Mouse (Mus musculus) hindbrain, embryonic 16.5 days (tissue): ENCODE measurements around the gene Gm8020. TPM values are rescaled to one million over a fixed set of nuclear protein-coding genes. Genes with fewer than 3 reads are reported as not detected.
"Not testable (repeated sequence)": the region's sequence is repeated elsewhere in the genome, so short reads cannot be mapped to it uniquely, and the experiment has no call there.

Experiments used
- ATAC-seq: fragments of 200-750 bp; cut with Nextera tagmentation; 2 replicates; pipeline ENCODE4 v1.8.0; 2017; ENCODE audit warnings: moderate TSS enrichment, moderate library complexity
- H3K27ac ChIP-seq: fragments of 300-500 bp; sonication (generic); 2 replicates; pipeline ENCODE4 v1.5.1; 2014; ENCODE audit warnings: low read depth, mild to moderate bottlenecking, control low read depth, low read length, moderate library complexity
- H3K27me3 ChIP-seq: fragments of 300-500 bp; sonication (generic); replicated peaks from 2 replicates; pipeline ENCODE4 v1.6.1; 2014; ENCODE audit warnings: low read length; ENCODE audit not compliant: control insufficient read depth, insufficient read depth
- H3K36me3 ChIP-seq: fragments of 300-500 bp; sonication (generic); 2 replicates; pipeline ENCODE4 v1.6.1; 2014; ENCODE audit warnings: mild to moderate bottlenecking, low read length, moderate library complexity, mixed read lengths; ENCODE audit not compliant: control insufficient read depth, insufficient read depth
- H3K4me1 ChIP-seq: fragments of 300-500 bp; sonication (generic); 2 replicates; pipeline ENCODE4 v1.6.1; 2014; ENCODE audit warnings: low read depth, low read length; ENCODE audit not compliant: control insufficient read depth, insufficient read depth
- H3K4me2 ChIP-seq: fragments of 300-500 bp; sonication (generic); 2 replicates; pipeline ENCODE4 v1.6.1; 2014; ENCODE audit warnings: mild to moderate bottlenecking, low read length, control low read depth, moderate library complexity
- H3K4me3 ChIP-seq: fragments of 300-500 bp; sonication (generic); 2 replicates; pipeline ENCODE4 v1.5.1; 2014; ENCODE audit warnings: mild to moderate bottlenecking, low read length, control low read depth, moderate library complexity
- H3K9ac ChIP-seq: fragments of 300-500 bp; sonication (generic); 2 replicates; pipeline ENCODE4 v1.6.1; 2014; ENCODE audit warnings: low read depth, mild to moderate bottlenecking, control low read depth, low read length, moderate library complexity
- H3K9me3 ChIP-seq: fragments of 300-500 bp; sonication (generic); 2 replicates; pipeline ENCODE4 v1.6.1; 2014; ENCODE audit warnings: mild to moderate bottlenecking, low read length, moderate library complexity; ENCODE audit not compliant: control insufficient read depth
- WGBS: fragments of 180-500 bp; shearing (Covaris S2); extraction: QIAGEN DNeasy Blood & Tissue Kit; methylation state at CpG from one replicate; pipeline ENCODE4 v1.1.7; 2014; 5-methylcytosine and 5-hydroxymethylcytosine counted together
- polyA plus RNA-seq: library from polyadenylated mRNA; unstranded; fragments of >200 nt; fragmentation: Nextera tagmentation; extraction: Ambion mirVana; gene quantifications from 2 replicates; pipeline ENCODE4 v1.2.1, GENCODE M21; 2015

The Gm8020 gene
- not detected in 2 replicates for polyA plus RNA-seq

DNA sequence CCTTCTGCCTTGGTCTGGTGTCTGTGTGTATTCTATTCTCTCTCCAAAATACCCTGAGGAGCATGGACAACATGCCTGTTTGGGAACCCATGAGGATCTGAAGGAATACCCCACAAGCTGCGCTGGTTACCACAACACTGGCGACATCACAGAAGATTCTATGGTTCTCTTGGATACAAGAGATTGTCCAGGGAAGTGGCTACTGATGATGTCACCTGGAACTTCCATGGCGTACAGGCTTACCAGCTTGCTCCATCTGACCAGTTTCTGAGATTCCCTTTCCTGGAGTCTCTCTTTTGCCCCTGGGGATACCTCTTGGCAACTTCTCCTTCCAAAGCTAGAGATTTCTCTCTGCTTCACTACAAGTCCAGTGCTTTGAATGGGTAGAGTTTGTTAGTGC, at the start of gene Gm8020:
Gm8020 (minus strand) TSS at position 101 of the 400 bp plus-strand sequence.
- not testable (repeated sequence) for ATAC-seq, H3K4me2 ChIP-seq, H3K4me3 ChIP-seq, H3K27ac ChIP-seq, H3K27me3 ChIP-seq, H3K36me3 ChIP-seq, H3K4me1 ChIP-seq, H3K9me3 ChIP-seq, H3K9ac ChIP-seq
- WGBS = 100% methylated on average over 2 of the region's 3 CpGs

DNA sequence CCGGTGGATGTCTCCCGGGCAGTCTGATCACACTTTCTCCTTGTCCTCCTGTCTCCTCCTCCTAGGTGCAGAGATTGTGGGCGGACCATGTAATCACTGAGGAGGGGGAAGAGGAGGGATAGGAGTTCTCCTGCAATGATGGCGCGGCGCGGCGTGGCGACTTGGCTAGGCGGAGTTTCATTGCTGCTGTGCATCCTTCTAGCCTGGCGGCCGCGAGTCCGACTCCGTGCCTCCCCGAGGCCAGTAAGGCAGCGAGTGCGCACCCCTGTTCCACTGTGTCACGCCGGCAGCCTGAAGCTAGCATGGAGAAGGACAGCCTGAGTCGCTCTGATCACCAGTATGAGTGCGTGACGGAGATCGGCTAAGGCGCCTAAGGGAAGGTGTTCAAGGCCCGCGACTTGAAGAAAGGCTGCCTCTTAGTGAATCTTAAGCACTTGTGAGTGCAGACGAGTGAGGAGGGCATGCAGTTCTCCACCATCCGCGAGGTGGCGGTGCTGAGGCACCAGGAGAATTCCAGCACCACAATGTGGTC, 41.1 kb upstream of the Gm8020 start:
- H3K4me1 ChIP-seq, H3K36me3 ChIP-seq, H3K27ac ChIP-seq, H3K9me3 ChIP-seq, H3K9ac ChIP-seq, H3K4me3 ChIP-seq, H3K27me3 ChIP-seq, H3K4me2 ChIP-seq: not testable (repeated sequence)
- 11% methylated on average over 20 of the region's 31 CpGs for WGBS
- peak; percentile 88 for ATAC-seq

DNA sequence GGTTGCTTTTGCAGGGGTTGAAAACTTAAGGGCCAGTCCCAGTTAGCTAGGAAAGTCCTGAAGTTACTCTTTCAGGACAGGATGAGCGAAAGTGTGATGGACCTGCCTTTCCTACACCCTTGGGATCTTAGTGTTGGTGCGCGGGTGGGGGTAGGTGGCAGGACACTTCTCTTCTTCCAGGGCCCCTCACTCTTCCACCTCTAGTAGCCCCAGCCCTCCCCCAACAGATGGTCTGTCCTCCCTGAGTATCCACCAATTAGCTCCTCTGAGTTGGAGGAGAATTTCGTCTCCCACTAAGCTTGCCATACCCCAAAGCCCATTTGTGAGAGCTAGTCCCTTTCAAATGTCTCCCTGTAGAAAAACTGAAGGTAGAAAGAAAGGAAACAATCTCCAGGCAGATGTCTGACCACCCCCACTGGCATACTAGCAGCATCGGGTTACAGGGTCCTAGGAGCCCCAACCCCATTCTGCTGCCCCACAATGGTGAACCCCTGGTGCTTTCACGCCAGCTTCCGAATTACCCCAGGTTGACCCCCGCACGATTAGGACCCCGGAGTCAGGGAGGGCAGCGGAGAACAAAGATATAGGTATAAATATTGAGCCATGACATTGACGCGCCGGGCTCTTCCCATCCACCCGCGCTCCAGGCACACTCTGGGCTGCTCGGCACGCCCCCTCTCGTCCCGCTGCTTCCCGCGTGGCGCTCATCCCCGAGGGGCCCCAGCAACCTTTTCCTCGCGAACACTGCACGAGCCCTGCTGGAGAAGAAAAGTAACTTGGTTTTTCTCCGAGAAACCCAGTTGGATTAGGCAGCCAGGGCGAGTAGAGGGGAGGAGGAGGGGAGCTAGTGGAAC, 40.4 kb upstream of the Gm8020 start:
- H3K4me3 ChIP-seq, H3K27me3 ChIP-seq, H3K4me1 ChIP-seq, H3K4me2 ChIP-seq, H3K27ac ChIP-seq, H3K36me3 ChIP-seq, H3K9me3 ChIP-seq, H3K9ac ChIP-seq: not testable (repeated sequence)
- 21% methylated on average over 18 of the region's 29 CpGs for WGBS
- ATAC-seq = peak; percentile 75

DNA sequence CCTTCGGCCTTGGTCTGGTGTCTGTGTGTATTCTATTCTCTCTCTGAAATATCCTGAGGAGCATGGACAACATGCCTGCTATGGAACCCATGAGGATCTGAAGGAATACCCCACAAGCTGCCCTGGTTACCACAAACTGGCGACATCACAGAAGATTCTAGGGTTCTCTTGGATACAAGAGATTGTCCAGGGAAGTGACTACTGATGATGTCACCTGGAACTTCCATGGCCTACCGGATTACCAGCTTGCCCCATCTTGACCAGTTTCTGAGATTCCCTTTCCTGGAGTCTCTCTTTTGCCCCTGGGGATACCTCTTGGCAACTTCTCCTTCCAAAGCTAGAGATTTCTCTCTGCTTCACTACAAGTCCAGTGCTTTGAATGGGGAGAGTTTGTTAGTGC, 22.0 kb upstream of the Gm8020 start, which contains the start of gene Gm8024:
Gm8024 (minus strand) TSS at position 101 of the 400 bp plus-strand sequence.
- not testable (repeated sequence) for H3K9me3 ChIP-seq, H3K4me3 ChIP-seq, H3K27ac ChIP-seq, H3K27me3 ChIP-seq, H3K4me2 ChIP-seq, H3K36me3 ChIP-seq, H3K4me1 ChIP-seq, ATAC-seq, H3K9ac ChIP-seq
- WGBS = 100% methylated on average over 1 of the region's 3 CpGs

DNA sequence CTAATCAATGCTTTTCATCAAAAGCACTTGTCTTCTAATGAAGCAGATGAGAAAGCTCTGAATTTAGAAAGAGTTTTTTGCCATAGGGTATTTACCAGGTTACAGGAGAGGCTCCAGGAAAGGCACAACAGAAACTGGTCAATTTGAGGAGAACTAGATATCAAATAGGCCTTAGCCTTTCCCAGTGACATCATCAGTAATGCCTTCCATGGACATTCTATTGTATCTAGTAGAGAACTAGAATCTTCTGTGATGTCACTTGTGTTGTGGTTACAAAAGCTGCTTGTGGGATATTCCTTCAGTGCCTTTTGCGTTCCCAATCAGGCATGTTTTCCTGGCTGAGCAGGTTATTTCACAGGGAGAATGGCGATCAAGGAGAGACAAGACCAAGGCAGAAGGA, 38.6 kb downstream of the Gm8020 start, which contains the start of gene Gm8011:
Gm8011 (plus strand) TSS at position 301 of the 400 bp plus-strand sequence.
- not testable (repeated sequence) for H3K4me2 ChIP-seq, H3K27ac ChIP-seq, H3K27me3 ChIP-seq, H3K36me3 ChIP-seq, H3K4me1 ChIP-seq, H3K9me3 ChIP-seq, H3K4me3 ChIP-seq, ATAC-seq, H3K9ac ChIP-seq
- 58% methylated on average over 2 of the region's 2 CpGs for WGBS

Other genes with a start within 250 kb of the Gm8020 start
- not detected in 2 replicates for gene Gm17026, start 242.3 kb downstream of the Gm8020 start, polyA plus RNA-seq
- gene Gm9611, start 205.0 kb downstream of the Gm8020 start, polyA plus RNA-seq = not detected in 2 replicates
- gene Gm7995, start 192.1 kb downstream of the Gm8020 start, polyA plus RNA-seq = not detected in 2 replicates
- gene Gm8005, start 62.7 kb downstream of the Gm8020 start, polyA plus RNA-seq = not detected in 2 replicates
- not detected in 2 replicates for gene Gm8011, start 38.5 kb downstream of the Gm8020 start, polyA plus RNA-seq
- gene Gm8024, start 21.9 kb upstream of the Gm8020 start, polyA plus RNA-seq = not detected in 2 replicates
- not detected in 2 replicates for gene Gm17124, start 97.5 kb upstream of the Gm8020 start, polyA plus RNA-seq
- gene Gm3633, start 139.6 kb upstream of the Gm8020 start, polyA plus RNA-seq = not detected in 2 replicates
- gene Gm10378, start 153.6 kb upstream of the Gm8020 start, polyA plus RNA-seq = not detected in 2 replicates